In the genomic region with DNA sequence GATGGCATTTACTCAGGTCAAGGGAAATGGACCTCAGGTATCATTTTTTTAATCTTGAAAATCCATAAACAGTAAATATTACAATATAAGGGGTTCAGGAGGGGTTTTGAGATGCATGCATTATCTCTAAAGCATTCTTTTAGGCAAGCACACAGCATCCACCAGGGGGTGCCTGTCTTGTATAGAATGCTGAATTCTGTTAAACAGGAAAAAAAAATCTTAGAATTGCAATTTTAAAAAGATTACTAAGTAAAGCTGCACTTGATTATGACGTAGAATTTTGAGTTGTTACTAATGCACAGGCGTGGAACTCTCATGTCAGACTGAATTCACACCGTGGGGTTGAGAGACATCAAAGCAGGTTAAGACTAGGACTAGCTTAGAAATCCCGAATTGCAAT, we compare ENCODE assay signal across 12 mouse cellular contexts.
DNase-seq lines count a peak whose midpoint lies in the region; ATAC-seq and TF ChIP-seq lines count a peak whose summit lies in the region.
"Had no signal": no experiment of that assay in that cellular context is flagged by ENCODE, and none has a peak within 500 bp of the region (broad histone marks: within the 10 kb centered on the region; RNA-seq: fewer than 3 reads in every experiment).

No protein-coding gene starts in this region.

- H3K36me3 ChIP-seq in lung, embryonic 14.5 days (ENCODE audit: insufficient read depth), result no peaks in the 10 kb centered on the region
- H3K36me3 ChIP-seq: lung, embryonic 15.5 days; neural tube, embryonic 12.5 days had no signal

- peak; percentile 35; the same call in 1 of the 2 replicates for TF ChIP-seq CTCF in lung, embryonic 14.5 days (IDR thresholded peaks at IDR 0.05; ENCODE audit: low read depth)

- no peaks in the 10 kb centered on the region for H3K9me3 ChIP-seq in lung, embryonic 14.5 days (ENCODE audit: low read depth, low read length)
- H3K9me3 ChIP-seq: lung, embryonic 15.5 days; neural tube, embryonic 12.5 days had no signal

- H3K27ac ChIP-seq in lung, embryonic 14.5 days (ENCODE audit: low read depth), result no peak overlapping the region
- H3K27ac ChIP-seq: lung, embryonic 15.5 days; neural tube, embryonic 12.5 days had no signal

- DNase-seq in lung, embryonic 14.5 days, result peak; percentile 61
- no peak for DNase-seq in lung, postnatal 4 days
- DNase-seq in brain, adult 2 months (ENCODE audit: low read depth, low spot score), result peak; percentile 45
- peak; percentile 4 for DNase-seq in layer of hippocampus, adult 9-11 months
- peak; percentile 68 for DNase-seq in right cerebral cortex, postnatal 14 days
- DNase-seq in spleen, adult 18-20 months, result no peak
- DNase-seq in adrenal gland, adult 2 months, result no peak
- DNase-seq in urinary bladder, adult 2 months (ENCODE audit: low spot score), result no peak
- DNase-seq: heart, adult 11 months; kidney, adult 8-10 months had no signal

- no peak for ATAC-seq in lung, embryonic 14.5 days (ENCODE audit: insufficient read depth)

- no peak overlapping the region for H3K4me2 ChIP-seq in lung, embryonic 14.5 days
- H3K4me2 ChIP-seq: lung, embryonic 15.5 days; neural tube, embryonic 12.5 days had no signal

- H3K4me1 ChIP-seq in lung, embryonic 14.5 days (ENCODE audit: insufficient read depth), result no peaks in the 10 kb centered on the region
- H3K4me1 ChIP-seq: lung, embryonic 15.5 days; neural tube, embryonic 12.5 days had no signal

- no peak overlapping the region for H3K4me3 ChIP-seq in lung, embryonic 14.5 days (ENCODE audit: low read depth, low read length)
- H3K4me3 ChIP-seq: lung, embryonic 15.5 days; neural tube, embryonic 12.5 days had no signal

- 41% methylated on average over 4 of the region's 4 CpGs for WGBS in lung, embryonic 14.5 days

- H3K9ac ChIP-seq in lung, embryonic 14.5 days, result no peak overlapping the region
- H3K9ac ChIP-seq: lung, embryonic 15.5 days; neural tube, embryonic 12.5 days had no signal

- H3K27me3 ChIP-seq in lung, embryonic 14.5 days (ENCODE audit: insufficient read depth, low read length), result no peaks in the 10 kb centered on the region
- H3K27me3 ChIP-seq: lung, embryonic 15.5 days; neural tube, embryonic 12.5 days had no signal

Comparison
In these comparisons a context has a peak if more than half of its experiments do, and no peak if none do; other contexts are left out.
1. DNase-seq: peak in lung, embryonic 14.5 days (single experiment), brain, adult 2 months (single experiment), layer of hippocampus, adult 9-11 months (single experiment) and right cerebral cortex, postnatal 14 days (single experiment); none in lung, postnatal 4 days (0 of 2), spleen, adult 18-20 months (0 of 2), adrenal gland, adult 2 months (single experiment) and urinary bladder, adult 2 months (single experiment).